Mouse (Mus musculus): ENCODE results near the gene Slain2. TPM values are rescaled to one million over a fixed set of nuclear protein-coding genes. Genes with fewer than 3 reads are reported as not detected.
A peak's percentile ranks its signal among the peaks of the same experiment; 100 is the strongest.

Gene Slain2
- polyA plus RNA-seq, 1 experiment from 2014 or later: 32.2 TPM

DNA sequence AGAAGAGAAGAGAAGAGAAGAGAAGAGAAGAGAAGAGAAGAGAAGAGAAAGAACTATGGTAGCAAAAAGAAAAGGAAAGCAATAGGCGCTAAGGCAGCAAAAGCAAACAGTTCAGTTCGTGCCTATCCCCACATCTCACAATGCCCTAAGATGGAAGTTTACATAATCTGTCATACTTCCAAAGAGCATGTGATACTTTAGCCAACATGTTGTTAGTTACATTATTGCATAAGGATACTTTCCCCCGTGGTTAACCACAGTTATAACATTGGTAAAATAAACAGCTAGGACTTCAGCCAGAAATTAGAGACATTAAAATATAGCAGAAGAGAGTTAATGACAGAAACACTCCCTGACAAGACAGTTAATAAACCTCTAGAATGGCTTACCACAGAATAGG, 30.4 kb upstream of the Slain2 start:
- H3K27me3 ChIP-seq (replicated peaks): no peaks in the 10 kb centered on the region
- H3K4me2 ChIP-seq (replicated peaks): no peak overlapping the region
- H3K9ac ChIP-seq: no peak overlapping the region
- H3K27ac ChIP-seq: no peak overlapping the region
- WGBS: 83% methylated on average over 3 of the region's 3 CpGs
- no peaks in the 10 kb centered on the region for H3K4me1 ChIP-seq
- ATAC-seq (ENCODE audit: low FRiP score, low read depth): no peak
- H3K9me3 ChIP-seq: no peaks in the 10 kb centered on the region
- no peak overlapping the region for H3K4me3 ChIP-seq
- H3K36me3 ChIP-seq: no peaks in the 10 kb centered on the region

DNA sequence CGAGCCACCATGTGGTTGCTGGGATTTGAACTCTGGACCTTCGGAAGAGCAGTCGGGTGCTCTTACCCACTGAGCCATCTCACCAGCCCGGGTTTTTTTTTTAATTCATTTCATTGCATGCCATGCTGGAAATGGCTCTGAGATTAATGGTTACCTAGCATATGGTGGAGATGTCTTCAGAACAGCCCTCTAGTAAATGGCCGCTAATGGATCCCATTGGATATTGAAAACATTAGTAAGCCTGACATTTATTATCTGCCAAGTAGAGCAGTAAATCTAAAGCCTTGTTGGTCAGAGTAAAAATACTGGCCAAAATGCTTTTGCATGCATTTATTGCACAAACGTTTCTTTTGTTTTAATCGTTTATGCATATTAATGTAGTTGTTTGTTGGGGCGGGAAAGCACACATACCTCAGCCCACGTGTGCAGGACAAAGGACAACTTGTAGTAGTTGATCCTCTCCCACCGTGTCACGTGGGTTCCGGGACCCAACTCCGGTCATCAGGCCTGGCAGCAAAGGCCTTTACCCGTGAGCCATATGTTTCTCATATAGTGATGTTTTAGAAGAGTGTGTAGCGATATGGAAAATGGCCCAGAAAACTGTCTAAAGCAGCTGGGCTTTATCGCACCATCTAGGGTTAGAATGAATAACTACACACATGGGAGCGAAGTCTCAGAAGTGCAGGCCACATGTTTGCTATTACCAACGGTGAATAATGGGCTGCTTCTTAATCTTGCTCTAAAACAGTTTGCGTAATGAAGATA, 27.5 kb upstream of the Slain2 start:
- Histone ChIP-seq H3K9me3 (no peaks in the 10 kb centered on the region), H3K36me3 (no peaks in the 10 kb centered on the region), H3K4me2 (replicated peaks) (no peak overlapping the region), H3K4me3 (no peak overlapping the region), H3K27ac (no peak overlapping the region), H3K27me3 (replicated peaks) (no peaks in the 10 kb centered on the region), H3K9ac (no peak overlapping the region), H3K4me1 (no peaks in the 10 kb centered on the region)
- ATAC-seq (ENCODE audit: low FRiP score, low read depth): peak; percentile 72
- WGBS: 60% methylated on average over 19 of the region's 19 CpGs

DNA sequence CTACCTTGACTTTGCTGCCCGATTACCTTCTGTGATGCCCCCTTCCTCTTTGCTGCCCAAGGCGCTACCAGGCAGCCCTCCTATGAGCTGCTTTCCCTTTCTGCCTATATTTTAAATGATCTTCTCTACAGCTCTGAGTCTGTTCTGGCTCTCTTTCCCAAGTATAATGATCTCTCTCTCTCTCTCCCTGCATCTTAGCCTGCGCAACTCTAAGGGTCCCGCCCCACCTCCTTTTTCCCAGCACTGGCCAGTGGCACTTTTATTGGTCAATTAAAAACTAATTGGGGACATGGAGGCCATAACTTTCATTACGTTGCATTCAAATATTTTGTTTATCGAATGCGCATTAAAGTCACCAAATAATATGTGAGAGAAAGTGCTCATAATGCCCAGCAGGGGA, 25.8 kb upstream of the Slain2 start:
- 85% methylated on average over 7 of the region's 7 CpGs for WGBS
- no peak for ATAC-seq (ENCODE audit: low FRiP score, low read depth)
- no peak overlapping the region for H3K4me2 ChIP-seq (replicated peaks)
- H3K4me3 ChIP-seq: no peak overlapping the region
- H3K9me3 ChIP-seq: no peaks in the 10 kb centered on the region
- no peak overlapping the region for H3K27ac ChIP-seq
- no peaks in the 10 kb centered on the region for H3K4me1 ChIP-seq
- H3K9ac ChIP-seq: no peak overlapping the region
- no peaks in the 10 kb centered on the region for H3K27me3 ChIP-seq (replicated peaks)
- H3K36me3 ChIP-seq: no peaks in the 10 kb centered on the region

DNA sequence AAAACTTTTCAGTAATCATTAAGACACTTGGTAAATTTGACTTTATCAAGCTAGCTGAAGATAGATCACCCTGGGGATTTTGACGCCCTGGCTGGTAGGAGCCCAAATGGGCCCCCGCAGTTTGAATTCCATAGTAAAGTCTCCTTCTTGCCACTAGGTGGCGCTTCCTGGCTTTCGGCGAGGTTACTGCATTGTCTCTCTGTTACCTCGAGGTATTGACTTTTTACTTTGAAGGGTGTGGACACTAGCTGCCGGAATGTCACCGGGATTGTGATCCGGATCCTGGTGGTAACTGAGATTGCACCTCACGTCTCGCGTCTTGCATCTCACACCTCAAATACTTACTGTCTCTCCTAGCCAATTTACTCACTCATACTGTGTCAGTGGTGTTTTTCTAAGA, 22.6 kb upstream of the Slain2 start:
- 7% methylated on average over 12 of the region's 12 CpGs for WGBS
- ATAC-seq (ENCODE audit: low FRiP score, low read depth): 0 out of 2 replicates have a peak, but pooled peaks have one; percentile 43
- H3K4me2 ChIP-seq (replicated peaks): no peak overlapping the region

DNA sequence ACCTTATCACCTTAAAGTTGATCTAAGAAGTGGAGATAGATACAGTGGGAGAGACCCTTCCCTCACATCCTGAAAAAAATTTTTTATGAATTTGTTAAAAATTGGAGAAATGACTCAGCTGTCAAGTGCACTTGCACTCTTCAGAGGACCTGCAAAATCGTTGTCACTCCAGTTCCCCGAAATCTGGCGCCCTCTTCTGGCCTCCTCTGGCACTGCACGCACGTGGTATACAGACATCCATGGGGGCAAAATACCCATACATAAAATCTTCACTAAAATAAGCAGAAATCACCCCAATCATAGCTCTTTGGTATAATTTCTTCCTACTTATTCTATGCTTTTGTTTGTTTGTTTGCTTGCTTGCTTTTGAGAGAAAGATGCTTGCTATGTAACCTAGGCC, 20.1 kb upstream of the Slain2 start:
- 66% methylated on average over 5 of the region's 5 CpGs for WGBS
- no peak overlapping the region for H3K9ac ChIP-seq
- no peak overlapping the region for H3K27ac ChIP-seq
- no peak overlapping the region for H3K4me2 ChIP-seq (replicated peaks)
- no peak for ATAC-seq (ENCODE audit: low FRiP score, low read depth)
- H3K4me3 ChIP-seq: no peak overlapping the region
- no peaks in the 10 kb centered on the region for H3K36me3 ChIP-seq
- H3K4me1 ChIP-seq: no peaks in the 10 kb centered on the region
- no peaks in the 10 kb centered on the region for H3K27me3 ChIP-seq (replicated peaks)
- no peaks in the 10 kb centered on the region for H3K9me3 ChIP-seq

More for the DNA sequence above, 22.6 kb upstream of the Slain2 start:
- Histone ChIP-seq H3K27me3 (replicated peaks) (no peaks in the 10 kb centered on the region), H3K4me3 (no peak overlapping the region), H3K9me3 (no peaks in the 10 kb centered on the region), H3K4me1 (no peaks in the 10 kb centered on the region), H3K27ac (no peak overlapping the region), H3K9ac (no peak overlapping the region), H3K36me3 (no peaks in the 10 kb centered on the region)

DNA sequence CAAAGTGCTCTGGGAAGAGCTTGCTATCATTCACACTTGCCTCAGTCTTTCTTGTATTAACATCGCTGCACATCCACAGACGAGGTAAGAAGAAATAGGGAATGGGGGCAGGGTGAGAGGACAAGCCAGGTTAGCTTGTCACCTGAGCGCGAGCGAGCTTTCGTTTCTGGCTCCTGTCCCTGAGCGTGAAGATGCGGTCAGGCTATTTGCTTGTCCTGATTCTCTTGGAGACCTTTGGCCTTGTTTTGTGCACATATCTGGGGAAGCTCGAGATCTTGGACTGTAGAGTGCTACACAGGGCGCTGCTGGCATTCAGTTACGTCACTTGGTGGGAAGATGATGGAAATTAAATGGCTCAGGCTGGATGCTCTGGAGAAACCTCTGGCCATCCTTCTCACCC, 18.8 kb upstream of the Slain2 start:
- H3K9me3 ChIP-seq: no peaks in the 10 kb centered on the region
- no peak overlapping the region for H3K9ac ChIP-seq
- no peaks in the 10 kb centered on the region for H3K4me1 ChIP-seq
- no peak for ATAC-seq (ENCODE audit: low FRiP score, low read depth)
- no peak overlapping the region for H3K27ac ChIP-seq
- no peak overlapping the region for H3K4me3 ChIP-seq
- no peak overlapping the region for H3K4me2 ChIP-seq (replicated peaks)
- H3K36me3 ChIP-seq: no peaks in the 10 kb centered on the region
- 94% methylated on average over 11 of the region's 11 CpGs for WGBS
- no peaks in the 10 kb centered on the region for H3K27me3 ChIP-seq (replicated peaks)

DNA sequence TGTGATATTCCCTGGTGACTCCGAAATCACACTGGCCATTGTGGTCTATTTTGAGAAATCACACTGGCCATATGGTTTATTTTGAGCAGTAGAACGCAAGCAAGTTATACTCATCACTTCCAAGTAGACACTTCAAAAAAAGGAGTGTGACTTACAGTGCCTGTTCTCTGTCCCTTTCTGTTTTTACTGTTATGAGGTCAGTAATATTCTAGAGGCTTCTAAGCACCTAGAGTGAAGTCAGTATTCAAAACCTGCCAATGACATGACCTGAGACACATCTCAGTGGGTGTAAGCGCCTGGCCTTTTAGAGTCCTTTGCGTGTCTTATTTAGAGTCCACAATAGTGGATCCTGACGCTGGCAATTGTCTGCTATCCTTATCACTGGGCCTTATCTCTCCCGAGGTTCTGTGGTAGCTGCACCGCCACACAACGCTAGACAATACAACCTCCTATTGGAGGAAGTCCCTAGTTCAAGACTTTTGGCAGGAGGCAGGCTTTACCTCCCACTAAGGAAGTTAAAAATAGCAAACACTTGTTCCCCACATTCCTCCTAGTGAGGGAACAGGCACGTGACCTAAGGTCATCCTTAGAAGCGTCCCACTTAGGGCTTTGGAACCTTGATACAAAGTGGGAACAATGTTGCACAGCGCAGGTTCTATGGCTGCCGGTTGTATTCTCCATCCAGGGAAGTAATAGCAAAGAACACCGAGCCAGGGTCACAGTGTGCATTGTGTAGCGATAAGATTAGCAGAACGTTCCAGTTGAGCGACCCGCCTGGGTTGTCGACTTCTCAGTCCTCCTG, 17.4 kb upstream of the Slain2 start:
- 88% methylated on average over 18 of the region's 18 CpGs for WGBS
- Histone ChIP-seq H3K27me3 (replicated peaks) (no peaks in the 10 kb centered on the region), H3K9me3 (no peaks in the 10 kb centered on the region), H3K36me3 (no peaks in the 10 kb centered on the region), H3K4me2 (replicated peaks) (no peak overlapping the region), H3K4me3 (no peak overlapping the region), H3K27ac (no peak overlapping the region), H3K4me1 (no peaks in the 10 kb centered on the region), H3K9ac (no peak overlapping the region)
- no peak for ATAC-seq (ENCODE audit: low FRiP score, low read depth)

DNA sequence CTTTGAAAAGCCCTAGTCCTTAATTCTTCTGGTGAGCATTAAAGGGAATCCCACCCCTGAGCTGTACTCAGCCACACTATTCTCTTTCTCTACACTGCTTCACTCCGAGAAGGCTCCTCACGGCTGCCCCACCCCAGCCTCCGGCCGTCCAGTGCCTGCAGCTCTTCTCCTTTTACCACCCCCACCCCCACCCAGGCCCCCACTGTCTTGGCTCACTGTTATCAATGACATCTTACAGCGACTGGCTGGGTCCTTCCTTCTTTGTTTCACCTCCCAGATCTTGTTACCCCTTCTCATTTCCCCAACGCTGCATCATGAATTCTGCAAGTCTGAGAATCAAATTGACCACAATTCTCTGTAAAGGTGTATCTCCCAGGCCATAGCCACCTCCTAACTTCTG, 16.1 kb upstream of the Slain2 start:
- no peak overlapping the region for H3K9ac ChIP-seq
- no peaks in the 10 kb centered on the region for H3K4me1 ChIP-seq
- WGBS: 58% methylated on average over 6 of the region's 6 CpGs
- H3K27me3 ChIP-seq (replicated peaks): no peaks in the 10 kb centered on the region
- H3K27ac ChIP-seq: no peak overlapping the region
- H3K9me3 ChIP-seq: no peaks in the 10 kb centered on the region
- H3K36me3 ChIP-seq: no peaks in the 10 kb centered on the region
- H3K4me2 ChIP-seq (replicated peaks): no peak overlapping the region
- H3K4me3 ChIP-seq: no peak overlapping the region
- no peak for ATAC-seq (ENCODE audit: low FRiP score, low read depth)

DNA sequence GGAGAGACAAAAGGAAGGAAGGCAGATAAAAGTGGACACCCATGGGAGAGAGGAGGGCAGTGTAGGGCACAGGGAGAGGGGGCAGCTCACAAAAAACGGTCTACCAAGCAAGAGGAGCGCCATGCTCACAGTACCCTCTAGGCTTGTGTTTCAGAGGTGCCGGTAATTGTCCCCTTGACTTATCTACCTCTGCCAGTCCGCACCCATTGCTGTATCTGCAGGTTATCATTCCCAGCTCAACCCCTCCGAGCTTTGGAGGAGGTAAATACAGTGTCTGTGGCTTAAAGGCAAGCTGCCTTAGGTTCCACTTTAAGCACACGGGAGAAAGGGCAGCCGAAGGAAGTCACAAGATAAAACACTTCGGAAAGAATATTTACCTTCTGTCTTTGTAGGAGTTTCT, 14.8 kb upstream of the Slain2 start:
- Histone ChIP-seq H3K27ac (no peak overlapping the region), H3K4me2 (replicated peaks) (no peak overlapping the region), H3K4me1 (no peaks in the 10 kb centered on the region), H3K9ac (no peak overlapping the region), H3K4me3 (no peak overlapping the region), H3K36me3 (no peaks in the 10 kb centered on the region), H3K27me3 (replicated peaks) (no peaks in the 10 kb centered on the region), H3K9me3 (no peaks in the 10 kb centered on the region)
- 94% methylated on average over 8 of the region's 8 CpGs for WGBS
- ATAC-seq (ENCODE audit: low FRiP score, low read depth): no peak

DNA sequence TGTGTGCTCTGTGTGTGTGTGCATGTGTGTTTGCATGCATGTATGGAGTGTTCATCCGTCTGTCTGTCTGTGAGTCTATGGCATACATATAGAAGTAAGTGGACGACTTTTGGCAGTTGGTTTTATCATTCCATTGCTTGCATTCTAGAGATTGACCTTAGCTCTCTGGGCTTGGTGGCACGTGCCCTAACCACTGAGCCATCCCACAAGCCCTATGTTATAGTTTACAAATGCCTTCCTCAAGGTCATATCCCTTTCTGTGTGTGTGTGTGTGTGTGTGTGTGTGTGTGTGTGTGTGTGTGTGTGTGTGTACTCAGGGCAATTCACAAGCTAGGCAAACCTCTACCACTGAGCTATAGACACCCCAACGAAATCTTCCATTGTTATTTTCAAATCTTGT, 12.2 kb upstream of the Slain2 start:
- H3K9me3 ChIP-seq: no peaks in the 10 kb centered on the region
- H3K9ac ChIP-seq: no peak overlapping the region
- no peaks in the 10 kb centered on the region for H3K27me3 ChIP-seq (replicated peaks)
- 84% methylated on average over 4 of the region's 4 CpGs for WGBS
- no peak overlapping the region for H3K4me2 ChIP-seq (replicated peaks)
- H3K27ac ChIP-seq: no peak overlapping the region
- no peaks in the 10 kb centered on the region for H3K4me1 ChIP-seq
- ATAC-seq (ENCODE audit: low FRiP score, low read depth): no peak
- no peaks in the 10 kb centered on the region for H3K36me3 ChIP-seq
- H3K4me3 ChIP-seq: no peak overlapping the region

DNA sequence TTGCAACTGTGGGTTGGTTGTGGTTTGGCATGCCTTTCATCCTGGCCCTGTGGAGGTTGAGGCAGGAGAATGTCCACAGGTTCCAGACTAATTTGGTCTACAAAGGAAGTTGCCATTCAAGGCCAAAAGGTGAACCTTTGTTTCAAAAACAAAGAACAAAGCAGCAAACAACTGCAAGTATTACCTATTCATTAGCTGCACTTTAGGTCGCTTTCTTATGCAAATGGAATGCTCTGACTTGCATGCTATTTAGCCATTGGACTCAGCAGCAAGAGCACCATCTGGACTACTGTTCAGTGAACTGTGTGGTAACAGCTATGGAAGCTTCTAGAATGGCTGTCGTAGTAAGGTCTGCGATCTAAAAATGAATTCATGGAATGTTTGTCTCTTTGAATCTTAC, 11.8 kb upstream of the Slain2 start:
- Histone ChIP-seq H3K27me3 (replicated peaks) (no peaks in the 10 kb centered on the region), H3K9me3 (no peaks in the 10 kb centered on the region), H3K9ac (no peak overlapping the region), H3K4me1 (no peaks in the 10 kb centered on the region), H3K4me3 (no peak overlapping the region), H3K36me3 (no peaks in the 10 kb centered on the region), H3K4me2 (replicated peaks) (no peak overlapping the region), H3K27ac (no peak overlapping the region)
- ATAC-seq (ENCODE audit: low FRiP score, low read depth): peak; percentile 70; the same call in 1 of the 2 replicates
- 39% methylated on average over 3 of the region's 3 CpGs for WGBS

DNA sequence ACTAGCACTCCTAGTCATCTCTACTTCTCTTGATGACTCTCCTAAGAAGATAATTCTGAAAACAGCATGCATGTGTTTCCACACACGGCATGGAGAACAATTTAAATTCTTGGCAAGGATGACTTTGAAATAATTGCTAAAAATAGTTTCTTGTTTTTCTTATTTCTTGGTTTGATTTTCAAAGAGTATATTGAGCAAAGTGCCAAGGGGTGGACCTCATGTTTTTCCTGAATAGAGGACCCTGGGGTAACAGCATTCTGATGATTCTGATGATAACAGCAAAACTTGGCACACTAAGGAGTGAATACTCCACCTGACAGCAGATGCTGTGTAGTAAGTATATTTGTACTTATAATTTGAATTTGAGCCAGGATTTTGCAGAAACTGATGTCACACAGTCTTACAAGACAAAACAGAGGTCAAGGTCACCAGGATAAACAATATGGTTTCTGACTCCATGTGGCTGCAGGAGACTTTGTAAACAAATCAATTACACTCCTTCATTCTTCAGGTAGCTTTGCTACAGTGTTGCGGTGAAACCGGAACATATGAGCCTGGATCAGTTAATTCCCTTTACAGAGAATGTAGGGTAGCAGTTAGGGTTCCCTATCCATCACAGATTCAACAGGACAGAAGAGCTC, 11.1 kb upstream of the Slain2 start:
- Histone ChIP-seq H3K9me3 (no peaks in the 10 kb centered on the region), H3K36me3 (no peaks in the 10 kb centered on the region), H3K4me3 (no peak overlapping the region), H3K9ac (no peak overlapping the region), H3K27me3 (replicated peaks) (no peaks in the 10 kb centered on the region), H3K4me2 (replicated peaks) (no peak overlapping the region), H3K4me1 (no peaks in the 10 kb centered on the region), H3K27ac (no peak overlapping the region)
- ATAC-seq (ENCODE audit: low FRiP score, low read depth): no peak
- WGBS: 95% methylated on average over 3 of the region's 3 CpGs

All from neural tube, embryonic 12.5 days (tissue).